Mouse (Mus musculus): ENCODE measurements around the gene Chrdl2. TPM values are rescaled to one million over a fixed set of nuclear protein-coding genes. Genes with fewer than 3 reads are reported as not detected.
"Not testable (repeated sequence)": the region's sequence is repeated elsewhere in the genome, so short reads cannot be mapped to it uniquely, and the experiment has no call there.

Gene Chrdl2
- polyA plus RNA-seq, 1 experiment from 2014 or later, result 0.10 TPM

- H3K36me3 ChIP-seq (ENCODE audit: control insufficient read depth, insufficient read depth, low read length), result no peaks in the 10 kb centered on the region
- no peaks in the 10 kb centered on the region for H3K9me3 ChIP-seq (replicated peaks; ENCODE audit: control insufficient read depth, low read length)
- H3K27ac ChIP-seq (ENCODE audit: low read depth, low read length), result no peak overlapping the region
- WGBS (ENCODE audit: insufficient replicate concordance), result 64% methylated on average over 9 of the region's 9 CpGs
- H3K4me3 ChIP-seq (ENCODE audit: low read depth, low read length), result no peak overlapping the region
- H3K4me1 ChIP-seq (ENCODE audit: control insufficient read depth, insufficient read depth, low read length), result peaks cover 27% of the 10 kb centered on the region
- no peak overlapping the region for H3K4me2 ChIP-seq
- no peak overlapping the region for H3K9ac ChIP-seq (ENCODE audit: low read depth, low read length)
- no peak for ATAC-seq (replicated peaks; ENCODE audit: insufficient number of reproducible peaks, low FRiP score, low TSS enrichment)
- no peaks in the 10 kb centered on the region for H3K27me3 ChIP-seq (ENCODE audit: control insufficient read depth, insufficient read depth, low read length)
These were observed 39.8 kb upstream of the Chrdl2 start for GRCm38 (mm10) chr7:99966011-99966721.

- Histone ChIP-seq H3K9me3 (replicated peaks; ENCODE audit: control insufficient read depth, low read length) (no peaks in the 10 kb centered on the region), H3K9ac (ENCODE audit: low read depth, low read length) (no peak overlapping the region), H3K36me3 (ENCODE audit: control insufficient read depth, insufficient read depth, low read length) (no peaks in the 10 kb centered on the region), H3K4me1 (ENCODE audit: control insufficient read depth, insufficient read depth, low read length) (peaks cover 30% of the 10 kb centered on the region), H3K27me3 (ENCODE audit: control insufficient read depth, insufficient read depth, low read length) (no peaks in the 10 kb centered on the region), H3K4me2 (no peak overlapping the region), H3K27ac (ENCODE audit: low read depth, low read length) (no peak overlapping the region), H3K4me3 (ENCODE audit: low read depth, low read length) (no peak overlapping the region)
- no peak for ATAC-seq (replicated peaks; ENCODE audit: insufficient number of reproducible peaks, low FRiP score, low TSS enrichment)
- 87% methylated on average over 4 of the region's 4 CpGs for WGBS (ENCODE audit: insufficient replicate concordance)
These were observed 36.8 kb upstream of the Chrdl2 start for GRCm38 (mm10) chr7:99969151-99969550.

DNA sequence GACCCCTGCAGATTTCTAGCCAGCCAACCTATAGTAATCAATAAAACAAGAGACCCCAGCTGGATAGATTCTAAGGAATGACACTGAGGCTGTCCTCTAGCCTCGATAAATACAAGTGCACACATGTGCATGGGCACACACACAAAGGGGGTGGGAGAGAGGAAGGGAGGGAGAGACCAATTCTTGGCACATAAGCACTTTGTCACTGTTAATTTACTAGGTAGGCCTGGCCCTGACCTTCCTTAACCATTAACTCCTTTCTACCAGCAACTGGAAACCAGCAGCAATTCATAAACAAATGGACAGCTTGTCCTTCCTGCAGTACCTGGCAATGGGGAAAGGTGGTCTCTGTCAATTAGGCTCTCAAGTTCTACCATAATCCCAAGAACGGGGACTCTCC lies 34.0 kb upstream of the Chrdl2 start:
- Histone ChIP-seq H3K27ac (ENCODE audit: low read depth, low read length) (no peak overlapping the region), H3K9ac (ENCODE audit: low read depth, low read length) (no peak overlapping the region), H3K36me3 (ENCODE audit: control insufficient read depth, insufficient read depth, low read length) (no peaks in the 10 kb centered on the region), H3K4me1 (ENCODE audit: control insufficient read depth, insufficient read depth, low read length) (peaks cover 15% of the 10 kb centered on the region), H3K27me3 (ENCODE audit: control insufficient read depth, insufficient read depth, low read length) (no peaks in the 10 kb centered on the region), H3K4me3 (ENCODE audit: low read depth, low read length) (no peak overlapping the region), H3K9me3 (replicated peaks; ENCODE audit: control insufficient read depth, low read length) (no peaks in the 10 kb centered on the region), H3K4me2 (no peak overlapping the region)
- no peak for ATAC-seq (replicated peaks; ENCODE audit: insufficient number of reproducible peaks, low FRiP score, low TSS enrichment)
- WGBS (ENCODE audit: insufficient replicate concordance), result 83% methylated on average over 2 of the region's 2 CpGs

DNA sequence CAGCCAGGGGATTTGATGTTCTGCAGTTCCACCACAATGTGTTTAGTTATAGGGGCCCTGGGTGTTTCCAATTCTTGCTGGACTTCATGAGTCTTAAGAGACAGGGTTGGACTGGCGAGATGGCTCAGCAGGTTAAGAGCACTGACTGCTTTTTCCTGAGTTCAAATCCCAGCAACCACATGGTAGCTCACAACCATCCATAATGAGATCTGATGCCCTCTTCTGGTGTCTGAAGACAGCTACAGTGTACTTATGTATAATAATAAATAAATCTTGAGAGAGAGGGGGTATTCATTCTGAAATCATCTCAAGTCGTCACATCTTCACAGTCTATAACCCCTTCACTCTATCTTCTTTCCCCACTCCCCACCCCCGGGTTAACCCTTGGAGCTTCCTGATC lies 33.1 kb upstream of the Chrdl2 start:
- not testable (repeated sequence) for H3K36me3 ChIP-seq (ENCODE audit: control insufficient read depth, insufficient read depth, low read length); H3K9me3 ChIP-seq (replicated peaks; ENCODE audit: control insufficient read depth, low read length); H3K4me3 ChIP-seq (ENCODE audit: low read depth, low read length); H3K4me2 ChIP-seq; H3K9ac ChIP-seq (ENCODE audit: low read depth, low read length); H3K27ac ChIP-seq (ENCODE audit: low read depth, low read length); ATAC-seq (replicated peaks; ENCODE audit: insufficient number of reproducible peaks, low FRiP score, low TSS enrichment); H3K27me3 ChIP-seq (ENCODE audit: control insufficient read depth, insufficient read depth, low read length)
- WGBS (ENCODE audit: insufficient replicate concordance), result 79% methylated on average over 3 of the region's 3 CpGs
- H3K4me1 ChIP-seq (ENCODE audit: control insufficient read depth, insufficient read depth, low read length), result peaks cover 13% of the 10 kb centered on the region

DNA sequence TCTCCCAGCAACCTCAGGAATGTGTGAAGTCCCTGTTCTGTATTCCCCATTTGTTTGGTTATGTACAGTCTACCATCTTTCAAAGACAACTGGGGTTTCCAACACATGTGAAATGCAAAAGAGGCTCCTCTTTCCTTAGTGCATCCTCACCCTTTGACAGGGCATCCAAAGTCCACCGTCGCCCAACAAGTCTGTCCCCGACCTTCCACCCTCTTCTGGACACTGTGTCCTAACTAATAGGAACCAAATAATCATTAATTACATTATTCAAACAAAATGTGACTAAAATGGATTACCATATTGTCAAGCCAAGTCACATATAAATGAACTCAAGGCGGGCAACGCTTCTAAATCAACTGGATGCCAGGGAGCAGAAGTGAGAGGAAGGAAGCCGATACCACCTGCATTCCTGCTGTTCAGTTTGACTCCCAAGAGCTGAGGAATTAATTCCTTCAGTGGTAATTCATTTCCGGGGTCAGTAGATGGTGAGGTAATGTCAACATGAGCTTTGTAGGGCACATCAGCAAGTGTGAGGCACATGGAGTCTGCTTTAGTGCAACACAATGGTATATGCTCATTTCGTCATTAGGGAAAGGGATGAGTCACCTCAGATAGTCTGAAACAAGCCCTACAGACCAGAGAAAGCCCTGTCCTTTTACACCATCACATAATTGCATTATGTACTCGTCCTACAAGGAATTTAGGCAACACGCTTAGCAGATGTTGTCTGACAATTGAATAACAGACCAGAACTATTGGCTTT lies 31.6 kb upstream of the Chrdl2 start:
- Histone ChIP-seq H3K4me1 (ENCODE audit: control insufficient read depth, insufficient read depth, low read length) (peaks cover 18% of the 10 kb centered on the region), H3K27ac (ENCODE audit: low read depth, low read length) (no peak overlapping the region), H3K4me3 (ENCODE audit: low read depth, low read length) (no peak overlapping the region), H3K9me3 (replicated peaks; ENCODE audit: control insufficient read depth, low read length) (no peaks in the 10 kb centered on the region), H3K9ac (ENCODE audit: low read depth, low read length) (no peak overlapping the region), H3K27me3 (ENCODE audit: control insufficient read depth, insufficient read depth, low read length) (no peaks in the 10 kb centered on the region), H3K4me2 (no peak overlapping the region), H3K36me3 (ENCODE audit: control insufficient read depth, insufficient read depth, low read length) (no peaks in the 10 kb centered on the region)
- no peak for ATAC-seq (replicated peaks; ENCODE audit: insufficient number of reproducible peaks, low FRiP score, low TSS enrichment)
- 75% methylated on average over 10 of the region's 10 CpGs for WGBS (ENCODE audit: insufficient replicate concordance)

GRCm38 (mm10) chr7:99975819-99976575 lies 30.0 kb upstream of the Chrdl2 start:
- Histone ChIP-seq H3K4me2 (no peak overlapping the region), H3K27ac (ENCODE audit: low read depth, low read length) (no peak overlapping the region), H3K9ac (ENCODE audit: low read depth, low read length) (no peak overlapping the region), H3K4me3 (ENCODE audit: low read depth, low read length) (no peak overlapping the region), H3K27me3 (ENCODE audit: control insufficient read depth, insufficient read depth, low read length) (no peaks in the 10 kb centered on the region), H3K4me1 (ENCODE audit: control insufficient read depth, insufficient read depth, low read length) (peaks cover 19% of the 10 kb centered on the region), H3K36me3 (ENCODE audit: control insufficient read depth, insufficient read depth, low read length) (no peaks in the 10 kb centered on the region), H3K9me3 (replicated peaks; ENCODE audit: control insufficient read depth, low read length) (no peaks in the 10 kb centered on the region)
- WGBS (ENCODE audit: insufficient replicate concordance), result 88% methylated on average over 5 of the region's 5 CpGs
- no peak for ATAC-seq (replicated peaks; ENCODE audit: insufficient number of reproducible peaks, low FRiP score, low TSS enrichment)

- no peak for ATAC-seq (replicated peaks; ENCODE audit: insufficient number of reproducible peaks, low FRiP score, low TSS enrichment)
- H3K4me1 ChIP-seq (ENCODE audit: control insufficient read depth, insufficient read depth, low read length), result peaks cover 22% of the 10 kb centered on the region
- no peak overlapping the region for H3K27ac ChIP-seq (ENCODE audit: low read depth, low read length)
- H3K4me2 ChIP-seq, result no peak overlapping the region
- H3K9me3 ChIP-seq (replicated peaks; ENCODE audit: control insufficient read depth, low read length), result no peaks in the 10 kb centered on the region
- WGBS (ENCODE audit: insufficient replicate concordance), result 90% methylated on average over 2 of the region's 2 CpGs
- no peaks in the 10 kb centered on the region for H3K36me3 ChIP-seq (ENCODE audit: control insufficient read depth, insufficient read depth, low read length)
- H3K4me3 ChIP-seq (ENCODE audit: low read depth, low read length), result no peak overlapping the region
- no peaks in the 10 kb centered on the region for H3K27me3 ChIP-seq (ENCODE audit: control insufficient read depth, insufficient read depth, low read length)
- H3K9ac ChIP-seq (ENCODE audit: low read depth, low read length), result no peak overlapping the region
These were observed 27.9 kb upstream of the Chrdl2 start for GRCm38 (mm10) chr7:99978041-99978440.

DNA sequence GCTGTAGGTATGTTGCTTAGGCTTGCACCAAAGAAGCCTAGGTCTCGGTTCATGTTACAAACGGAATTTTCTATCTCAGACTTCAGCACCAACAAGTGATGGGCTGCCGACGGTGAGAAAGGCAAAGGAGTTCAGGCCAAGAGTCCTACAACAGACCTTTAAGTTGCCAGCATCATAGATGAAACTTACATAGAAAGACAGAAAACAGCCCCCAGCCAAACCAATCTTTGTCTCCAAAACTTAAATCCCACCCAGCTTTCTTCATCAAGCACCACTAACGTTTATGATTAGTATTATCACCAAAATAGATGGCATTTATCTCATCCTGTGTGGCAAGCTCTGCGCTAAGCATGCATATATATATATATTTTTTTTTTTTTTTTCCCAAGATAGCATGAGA lies 26.9 kb upstream of the Chrdl2 start:
- no peaks in the 10 kb centered on the region for H3K9me3 ChIP-seq (replicated peaks; ENCODE audit: control insufficient read depth, low read length)
- peak overlapping the region; percentile 60 for H3K4me2 ChIP-seq
- 5% methylated on average over 6 of the region's 6 CpGs for WGBS (ENCODE audit: insufficient replicate concordance)
- H3K9ac ChIP-seq (ENCODE audit: low read depth, low read length), result peak overlapping the region; percentile 96
- ATAC-seq (replicated peaks; ENCODE audit: insufficient number of reproducible peaks, low FRiP score, low TSS enrichment), result no peak
- H3K4me3 ChIP-seq (ENCODE audit: low read depth, low read length), result peak overlapping the region; percentile 87
- no peaks in the 10 kb centered on the region for H3K36me3 ChIP-seq (ENCODE audit: control insufficient read depth, insufficient read depth, low read length)
- peaks cover 16% of the 10 kb centered on the region for H3K4me1 ChIP-seq (ENCODE audit: control insufficient read depth, insufficient read depth, low read length)
- no peak overlapping the region for H3K27ac ChIP-seq (ENCODE audit: low read depth, low read length)
- H3K27me3 ChIP-seq (ENCODE audit: control insufficient read depth, insufficient read depth, low read length), result no peaks in the 10 kb centered on the region
